Mouse (Mus musculus) heart, embryonic 14.5 days (tissue): ENCODE results near the gene Vav2. TPM values are rescaled to one million over a fixed set of nuclear protein-coding genes. Genes with fewer than 3 reads are reported as not detected.

Experiments used
- ATAC-seq: fragments of 200-750 bp; cut with Nextera tagmentation; 2 replicates; pipeline ENCODE4 v1.8.0; 2017; ENCODE audit warnings: low read depth, moderate TSS enrichment; ENCODE audit not compliant: insufficient number of reproducible peaks, insufficient read depth, low FRiP score
- H3K27ac ChIP-seq, 2 experiments: fragments of 200-500 bp in 1 of 2; fragments of 300-500 bp in 1 of 2; sonication (generic) in 1 of 2; replicated peaks in 1 of 2; 2 replicates each; pipeline ENCODE4 v1.5.1; 2012 to 2014; ENCODE audit warnings: low read depth in 2 of 2, low read length in 2 of 2, control low read depth in 1 of 2, mild to moderate bottlenecking in 1 of 2, mixed read lengths in 1 of 2; ENCODE audit not compliant: control insufficient read depth in 1 of 2, insufficient read depth in 1 of 2
- H3K27me3 ChIP-seq: fragments of 300-500 bp; sonication (generic); 2 replicates; pipeline ENCODE4 v1.6.1; 2014; ENCODE audit warnings: mild to moderate bottlenecking, low read length, control low read depth; ENCODE audit not compliant: control insufficient read depth, insufficient read depth
- H3K36me3 ChIP-seq: fragments of 300-500 bp; sonication (generic); 2 replicates; pipeline ENCODE4 v1.6.1; 2014; ENCODE audit warnings: mild to moderate bottlenecking, control low read depth, low read length, mixed read lengths; ENCODE audit not compliant: control insufficient read depth, insufficient read depth
- H3K4me1 ChIP-seq, 2 experiments: fragments of 200-500 bp in 1 of 2; fragments of 300-500 bp in 1 of 2; sonication (generic) in 1 of 2; 2 replicates each; pipeline ENCODE4 v1.6.1; 2012 to 2014; ENCODE audit warnings: low read length in 2 of 2, control low read depth in 1 of 2, mixed read lengths in 1 of 2; ENCODE audit not compliant: control insufficient read depth in 2 of 2, insufficient read depth in 2 of 2
- H3K4me2 ChIP-seq: fragments of 300-500 bp; sonication (generic); 2 replicates; pipeline ENCODE4 v1.6.1; 2014; ENCODE audit warnings: mild to moderate bottlenecking, low read length
- H3K4me3 ChIP-seq, 2 experiments: fragments of 200-500 bp in 1 of 2; fragments of 300-500 bp in 1 of 2; sonication (generic) in 1 of 2; 2 replicates each; pipeline ENCODE4 v1.5.1; 2012 to 2014; ENCODE audit warnings: low read length in 2 of 2, mild to moderate bottlenecking in 2 of 2, control low read depth in 1 of 2, low read depth in 1 of 2, moderate library complexity in 1 of 2; ENCODE audit not compliant: control insufficient read depth in 1 of 2, insufficient read depth in 1 of 2
- H3K9ac ChIP-seq: fragments of 300-500 bp; sonication (generic); 2 replicates; pipeline ENCODE4 v1.6.1; 2014; ENCODE audit warnings: mild to moderate bottlenecking, low read length
- H3K9me3 ChIP-seq: fragments of 300-500 bp; sonication (generic); 2 replicates; pipeline ENCODE4 v1.6.1; 2016; ENCODE audit warnings: low read length, control low read depth; ENCODE audit not compliant: control insufficient read depth
- WGBS: fragments of 180-500 bp; shearing (Covaris S2); extraction: QIAGEN DNeasy Blood & Tissue Kit; methylation state at CpG from one replicate; pipeline ENCODE4 v1.1.7; 2014; 5-methylcytosine and 5-hydroxymethylcytosine counted together
- polyA plus RNA-seq: library from polyadenylated mRNA; unstranded; fragments of >200 nt; fragmentation: Nextera tagmentation; extraction: Ambion mirVana; gene quantifications from 2 replicates; pipeline ENCODE4 v1.2.1, GENCODE M21; 2014

Vav2 gene
- polyA plus RNA-seq, 1 experiment from 2014 or later, result 4.1 TPM

- Histone ChIP-seq H3K36me3 (peaks cover 100% of the 10 kb centered on the region), H3K4me2 (no peak overlapping the region), H3K27ac (no peak overlapping the region), H3K9ac (no peak overlapping the region), H3K4me1 (no peaks in the 10 kb centered on the region), H3K9me3 (no peaks in the 10 kb centered on the region), H3K4me3 (no peak overlapping the region), H3K27me3 (no peaks in the 10 kb centered on the region)
- ATAC-seq, result no peak
- WGBS, result 87% methylated on average over 7 of the region's 7 CpGs
Measured at GRCm38 (mm10) chr2:27459735-27460134, 32.9 kb upstream of the Vav2 start.

DNA sequence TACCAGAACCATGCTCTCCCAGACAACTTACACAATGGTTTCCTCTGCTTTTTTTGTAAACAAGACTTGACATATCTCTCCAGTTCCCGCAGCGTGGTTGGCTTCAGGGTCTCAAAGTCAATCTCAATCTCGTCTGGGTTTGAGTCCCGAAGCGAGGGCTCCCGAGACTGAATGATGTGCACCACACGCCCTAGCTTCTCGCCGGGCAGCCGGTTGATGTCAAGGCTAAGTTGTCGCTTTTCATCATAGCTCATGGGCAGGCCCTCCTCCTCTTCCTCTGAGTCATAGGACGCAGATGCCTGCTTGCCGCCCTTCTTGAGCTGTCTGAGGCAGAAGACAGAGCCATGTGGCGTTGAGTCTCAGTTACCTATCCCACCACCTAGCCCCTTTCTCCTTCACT lies 23.4 kb upstream of the Vav2 start:
- Histone ChIP-seq H3K9me3 (no peaks in the 10 kb centered on the region), H3K4me2 (no peak overlapping the region), H3K9ac (no peak overlapping the region), H3K36me3 (peaks cover 100% of the 10 kb centered on the region), H3K4me1 (no peaks in the 10 kb centered on the region), H3K27me3 (no peaks in the 10 kb centered on the region), H3K4me3 (no peak overlapping the region), H3K27ac (no peak overlapping the region)
- 76% methylated on average over 14 of the region's 14 CpGs for WGBS
- no peak for ATAC-seq

- Histone ChIP-seq H3K4me3 (no peak overlapping the region), H3K27me3 (no peaks in the 10 kb centered on the region), H3K9ac (no peak overlapping the region), H3K4me1 (peaks cover 4 to 6% of the 10 kb centered on the region in 2 experiments), H3K36me3 (peaks cover 87% of the 10 kb centered on the region), H3K27ac (no peak overlapping the region), H3K4me2 (no peak overlapping the region), H3K9me3 (no peaks in the 10 kb centered on the region)
- ATAC-seq, result no peak
- 82% methylated on average over 5 of the region's 5 CpGs for WGBS
Measured at GRCm38 (mm10) chr2:27447782-27448181, 20.9 kb upstream of the Vav2 start.

GRCm38 (mm10) chr2:27446812-27447211 lies 20.0 kb upstream of the Vav2 start:
- no peaks in the 10 kb centered on the region for H3K27me3 ChIP-seq
- H3K4me1 ChIP-seq, result peaks cover 6 to 9% of the 10 kb centered on the region in 2 experiments
- H3K4me3 ChIP-seq, result no peak overlapping the region
- WGBS, result 89% methylated on average over 8 of the region's 8 CpGs
- H3K4me2 ChIP-seq, result no peak overlapping the region
- no peak for ATAC-seq
- H3K9ac ChIP-seq, result no peak overlapping the region
- H3K36me3 ChIP-seq, result peaks cover 77% of the 10 kb centered on the region
- no peak overlapping the region for H3K27ac ChIP-seq
- no peaks in the 10 kb centered on the region for H3K9me3 ChIP-seq

DNA sequence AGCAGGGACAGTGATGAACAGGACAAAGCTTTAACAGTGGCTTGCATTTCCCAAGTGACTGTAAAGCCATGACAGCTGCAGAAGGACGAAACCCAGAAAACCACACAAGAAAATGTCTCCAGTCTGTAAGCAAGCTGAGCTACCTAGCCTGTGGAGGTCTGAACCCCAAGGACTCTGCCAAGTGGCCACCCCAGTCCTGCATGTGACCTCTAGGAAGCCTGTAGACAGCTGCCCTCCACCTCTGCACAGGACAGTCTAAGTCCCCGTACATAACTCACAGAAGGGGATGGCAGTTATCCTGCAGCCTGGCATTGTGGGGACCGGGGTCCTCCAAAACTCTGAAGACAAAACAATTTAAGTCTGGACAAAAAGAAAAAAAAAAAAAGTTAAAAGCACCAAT lies 19.1 kb upstream of the Vav2 start:
- no peak for ATAC-seq
- 90% methylated on average over 3 of the region's 3 CpGs for WGBS
- Histone ChIP-seq H3K36me3 (peaks cover 68% of the 10 kb centered on the region), H3K4me2 (no peak overlapping the region), H3K4me1 (peaks cover 6 to 12% of the 10 kb centered on the region in 2 experiments), H3K27ac (no peak overlapping the region), H3K9me3 (no peaks in the 10 kb centered on the region), H3K4me3 (no peak overlapping the region), H3K9ac (no peak overlapping the region), H3K27me3 (no peaks in the 10 kb centered on the region)

DNA sequence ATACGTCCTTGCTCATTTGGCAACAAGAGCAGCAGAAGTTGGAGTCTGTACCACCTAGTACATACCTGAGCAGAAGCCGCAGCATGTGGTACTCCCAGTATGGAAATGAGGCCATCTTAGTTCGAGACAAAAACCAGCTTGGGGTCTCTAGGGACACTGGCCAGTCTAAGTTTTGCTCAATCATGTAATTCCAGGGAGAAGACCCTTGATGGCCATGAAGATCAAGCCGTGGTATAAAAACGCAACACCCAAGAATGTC lies 16.5 kb upstream of the Vav2 start:
- Histone ChIP-seq H3K36me3 (peaks cover 43% of the 10 kb centered on the region), H3K4me3 (no peak overlapping the region), H3K27me3 (no peaks in the 10 kb centered on the region), H3K27ac (no peak overlapping the region), H3K9me3 (no peaks in the 10 kb centered on the region), H3K9ac (no peak overlapping the region), H3K4me1 (peaks cover 6 to 12% of the 10 kb centered on the region in 2 experiments), H3K4me2 (peak overlapping the region; percentile 80; the same call in 1 of the 2 replicates)
- no peak for ATAC-seq
- 72% methylated on average over 5 of the region's 5 CpGs for WGBS

DNA sequence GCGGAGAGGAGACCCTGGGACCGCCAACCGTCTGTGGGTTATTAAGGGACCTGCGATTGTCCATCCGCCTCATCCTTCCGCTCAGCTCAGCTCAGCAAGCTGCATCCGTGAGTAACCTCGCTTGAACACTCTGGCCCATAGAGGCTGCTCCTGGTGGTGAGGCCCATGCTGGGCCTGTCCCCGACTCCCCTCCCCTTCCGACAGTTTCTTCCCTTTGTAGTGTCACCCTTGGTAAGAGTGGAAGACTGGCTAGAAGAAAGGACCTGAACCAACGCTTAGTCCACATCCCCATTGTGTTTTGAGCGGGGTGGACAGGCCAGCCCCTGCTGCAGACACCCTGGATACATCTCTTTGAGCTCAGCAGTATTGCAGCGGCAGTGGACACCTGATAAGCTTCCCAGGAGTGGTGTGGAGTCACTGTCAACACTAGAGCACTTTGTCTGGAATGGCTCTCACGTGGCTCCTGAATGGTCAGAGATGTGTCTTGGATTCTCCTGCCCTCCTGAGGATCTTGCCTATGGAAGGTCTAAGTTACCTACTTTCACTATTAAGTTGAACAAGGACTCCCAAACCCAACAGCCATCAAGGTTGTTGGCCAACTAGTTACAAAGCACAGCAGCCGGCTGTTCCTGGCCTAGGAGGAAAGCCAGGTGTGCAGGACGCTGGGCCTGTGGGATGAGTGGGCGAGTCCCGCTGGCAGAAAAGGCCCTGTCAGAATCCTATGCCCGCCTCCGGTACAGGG lies 16.0 kb upstream of the Vav2 start:
- Histone ChIP-seq H3K27me3 (no peaks in the 10 kb centered on the region), H3K27ac (peak overlapping the region; percentile 22 to 41; a peak in 3 of 4 replicates), H3K9me3 (no peaks in the 10 kb centered on the region), H3K9ac (peak overlapping the region; percentile 73), H3K4me3 (peak overlapping the region; percentile 54 to 59), H3K36me3 (peaks cover 38% of the 10 kb centered on the region), H3K4me1 (peaks cover 11 to 12% of the 10 kb centered on the region in 2 experiments), H3K4me2 (peak overlapping the region; percentile 80)
- 25% methylated on average over 20 of the region's 20 CpGs for WGBS
- ATAC-seq, result peak; percentile 36
